Mouse (Mus musculus) layer of hippocampus, adult 18-20 months (tissue): ENCODE data around the gene Rem2. TPM values are rescaled to one million over a fixed set of nuclear protein-coding genes. Genes with fewer than 3 reads are reported as not detected.
A peak's percentile ranks its signal among the peaks of the same experiment; 100 is the strongest.

Experiments
- DNase-seq, 2 experiments: peaks; one replicate each; pipeline ENCODE4 v3.0.0; 2022; ENCODE audit warnings: low spot score in 2 of 2
- long read RNA-seq: library from polyadenylated mRNA; stranded (forward); transcript quantifications from one replicate; pipeline ENCODE4 v2.0.0, GENCODE M21; 2021
- total RNA-seq, 2 experiments: library from RNA; stranded (reverse); gene quantifications; 2 replicates each; pipeline ENCODE4 v1.2.3; 2021

Gene Rem2
- total RNA-seq: 10 to 100 TPM; 21.0 to 23.1 TPM
- long read RNA-seq, transcript Rem2-202 (5 exons, 1,884 nt): major isoform, 34 of 40 reads
- long read RNA-seq, partial matches to known transcripts: 2 of 40 reads
- long read RNA-seq, other reads (novel, unspliced or antisense): 4 of 40 reads

- peak; percentile 60 to 74 for DNase-seq
Observed at GRCm38 (mm10) chr14:54475941-54476844, at the start of gene Rem2. Gene Rem2 (plus strand): TSS chr14:54476100.

- peak; percentile 88 to 95 for DNase-seq
Observed at GRCm38 (mm10) chr14:54426689-54427398, 49.1 kb upstream of the Rem2 start, which contains the start of gene Mrpl52. Gene Mrpl52 (plus strand): TSS chr14:54426909.

- no peak for DNase-seq
Observed at GRCm38 (mm10) chr14:54427696-54428095, 48.2 kb upstream of the Rem2 start.

- no peak for DNase-seq
Observed at GRCm38 (mm10) chr14:54428421-54428820, 47.5 kb upstream of the Rem2 start.

- DNase-seq: no peak
Observed at GRCm38 (mm10) chr14:54429332-54430093, 46.4 kb upstream of the Rem2 start.

- no peak for DNase-seq
Observed at GRCm38 (mm10) chr14:54430406-54431145, 45.3 kb upstream of the Rem2 start.

- peak in 1 of 2 experiments; percentile 60 for DNase-seq
Observed at GRCm38 (mm10) chr14:54431334-54432077, 44.4 kb upstream of the Rem2 start, which contains the start of gene Mmp14. Gene Mmp14 (plus strand): TSS chr14:54431612.

GRCm38 (mm10) chr14:54432078-54432836, 43.6 kb upstream of the Rem2 start:
- DNase-seq: no peak

- peak in 1 of 2 experiments; percentile 41 for DNase-seq
Observed at GRCm38 (mm10) chr14:54432837-54433830, 42.8 kb upstream of the Rem2 start.

GRCm38 (mm10) chr14:54433941-54434531, 41.9 kb upstream of the Rem2 start:
- no peak for DNase-seq

- DNase-seq: no peak
Observed at GRCm38 (mm10) chr14:54435194-54435918, 40.5 kb upstream of the Rem2 start.

GRCm38 (mm10) chr14:54439155-54439554, 36.7 kb upstream of the Rem2 start:
- DNase-seq: no peak

- no peak for DNase-seq
Observed at GRCm38 (mm10) chr14:54439610-54440009, 36.3 kb upstream of the Rem2 start.

GRCm38 (mm10) chr14:54440538-54440937, 35.4 kb upstream of the Rem2 start:
- DNase-seq: no peak

GRCm38 (mm10) chr14:54441365-54441764, 34.5 kb upstream of the Rem2 start:
- DNase-seq: no peak

GRCm38 (mm10) chr14:54442548-54442947, 33.4 kb upstream of the Rem2 start:
- DNase-seq: no peak
